Mouse (Mus musculus) cortical plate, adult 2 months (tissue): ENCODE measurements around the gene Txnrd1. TPM values are rescaled to one million over a fixed set of nuclear protein-coding genes. Genes with fewer than 3 reads are reported as not detected.

Experiments
- H3K27ac ChIP-seq: fragments of 200-500 bp; 2 replicates; pipeline ENCODE4 v1.5.1; 2012; ENCODE audit warnings: low read length, control low read depth, inconsistent platforms; ENCODE audit not compliant: insufficient read depth
- H3K4me1 ChIP-seq: fragments of 200-500 bp; 2 replicates; pipeline ENCODE4 v1.6.1; 2011; ENCODE audit warnings: low read length; ENCODE audit not compliant: control insufficient read depth, insufficient read depth
- H3K4me3 ChIP-seq: fragments of 200-500 bp; 2 replicates; pipeline ENCODE4 v1.5.1; 2011; ENCODE audit warnings: mild to moderate bottlenecking, low read length, control low read depth; ENCODE audit not compliant: insufficient read depth
- CTCF ChIP-seq: fragments of 200-500 bp; IDR thresholded peaks from 2 replicates; pipeline ENCODE4 v1.5.1; 2011; ENCODE audit warnings: mild to moderate bottlenecking, control low read depth, low read length; ENCODE audit not compliant: insufficient read depth; ENCODE audit errors: extremely low read depth
- POLR2A ChIP-seq: fragments of 200-500 bp; IDR thresholded peaks from 2 replicates; pipeline ENCODE4 v1.6.1; 2011; ENCODE audit warnings: mild to moderate bottlenecking, low read length, control low read depth; ENCODE audit not compliant: insufficient read depth; ENCODE audit errors: extremely low read depth
- polyA plus RNA-seq: library from polyadenylated mRNA; depleted of rRNA; stranded (reverse); fragments of >200 nt; gene quantifications from 2 replicates; pipeline ENCODE4 v1.2.3, GENCODE M21; 2012

The Txnrd1 gene
- polyA plus RNA-seq, 1 experiment, result 38.3 TPM

DNA sequence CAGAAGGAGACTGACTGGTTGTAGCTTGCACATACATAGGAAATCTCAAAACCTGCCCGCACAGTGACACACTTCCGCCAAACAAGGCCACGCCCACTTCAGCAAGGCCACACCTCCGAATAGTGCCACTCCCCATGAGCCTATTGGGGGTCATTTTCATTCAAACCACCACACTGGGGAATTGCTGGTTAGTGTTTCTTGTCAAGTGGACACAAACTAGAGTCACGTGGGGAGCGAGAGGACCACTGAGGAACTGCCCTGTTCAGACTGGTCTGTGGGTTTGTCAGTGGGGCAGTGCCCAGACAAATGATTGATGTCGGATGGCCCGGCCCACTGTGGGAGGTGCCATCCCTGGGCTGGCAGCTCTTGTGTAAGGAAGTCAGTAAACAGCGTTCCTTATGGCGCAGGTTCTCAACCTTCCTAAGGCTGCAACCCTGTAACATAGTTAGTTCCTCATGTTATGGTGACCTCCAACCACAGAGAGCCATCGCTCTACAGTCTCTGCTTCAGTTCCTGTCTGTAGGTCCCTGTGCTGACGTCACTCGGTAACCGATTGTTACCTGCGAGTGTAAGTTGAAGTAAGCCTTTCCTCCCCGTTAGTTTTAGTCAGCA is 66.2 kb downstream of the Txnrd1 start:
- no peak overlapping the region for H3K4me3 ChIP-seq
- no peaks in the 10 kb centered on the region for H3K4me1 ChIP-seq
- H3K27ac ChIP-seq, result no peak overlapping the region
- TF ChIP-seq CTCF (no peak), POLR2A (no peak)

DNA sequence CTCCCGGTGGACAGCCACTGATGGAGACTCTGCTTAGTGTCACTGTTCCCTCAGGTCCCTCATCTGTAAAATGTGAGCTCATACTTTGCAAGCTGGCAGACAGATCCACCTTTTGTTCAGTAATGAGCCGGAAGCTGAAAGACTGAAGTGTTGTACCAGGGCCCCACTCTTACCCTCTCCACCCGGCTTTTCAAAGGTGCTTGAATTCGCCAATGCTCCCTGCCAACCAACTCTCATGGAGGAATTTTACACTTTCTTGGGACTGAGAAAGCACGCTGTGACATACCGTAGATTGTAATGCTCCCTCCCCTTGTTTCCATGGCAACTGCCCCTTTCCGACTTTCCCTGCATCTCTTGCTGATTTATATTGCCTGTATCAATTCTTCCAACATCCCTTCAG is 66.8 kb downstream of the Txnrd1 start:
- Histone ChIP-seq H3K27ac (no peak overlapping the region), H3K4me1 (no peaks in the 10 kb centered on the region), H3K4me3 (no peak overlapping the region)
- TF ChIP-seq CTCF (no peak), POLR2A (no peak)

DNA sequence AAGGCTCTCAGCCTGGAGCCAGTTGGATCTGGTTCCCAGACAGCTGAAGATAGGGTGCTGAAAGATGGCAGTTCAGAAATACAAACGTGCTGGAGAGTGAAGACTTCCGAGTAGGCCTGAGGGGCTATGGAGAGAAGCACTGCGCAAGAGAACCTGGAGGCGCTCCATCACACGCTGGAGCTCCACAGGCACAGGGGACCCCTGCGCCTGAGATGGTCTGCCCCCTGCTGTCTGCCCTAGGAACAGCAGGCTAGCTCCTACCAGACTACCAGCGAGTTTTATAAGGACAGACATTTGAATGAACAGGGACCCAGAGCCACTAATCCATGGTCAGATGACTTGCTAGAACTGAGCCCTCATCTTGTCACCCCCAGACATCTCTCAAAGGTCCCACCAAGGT is 67.7 kb downstream of the Txnrd1 start:
- TF ChIP-seq CTCF, result peak; percentile 78
- no peak for TF ChIP-seq POLR2A
- Histone ChIP-seq H3K4me3 (no peak overlapping the region), H3K27ac (no peak overlapping the region), H3K4me1 (no peaks in the 10 kb centered on the region)

DNA sequence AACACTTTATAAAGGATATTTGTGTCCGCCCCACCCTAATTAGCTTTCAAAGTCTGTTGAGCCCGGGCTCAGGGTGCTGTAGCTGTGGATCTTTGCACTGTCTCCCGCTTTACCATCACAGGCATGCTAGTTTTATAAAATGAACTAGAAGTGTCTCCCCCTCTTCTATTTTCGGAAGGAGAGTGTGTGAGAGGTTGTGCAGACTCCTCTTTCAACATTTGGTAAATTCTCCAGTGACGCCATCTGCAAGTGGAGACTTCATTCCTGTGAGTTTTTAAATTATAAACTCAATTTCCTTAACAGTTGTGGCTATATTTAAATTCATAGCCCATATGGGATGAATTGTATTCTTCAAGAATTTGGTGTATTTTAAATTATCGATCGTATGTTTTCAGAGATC is 74.8 kb downstream of the Txnrd1 start:
- Histone ChIP-seq H3K4me3 (no peak overlapping the region), H3K27ac (no peak overlapping the region), H3K4me1 (no peaks in the 10 kb centered on the region)
- TF ChIP-seq CTCF (no peak), POLR2A (no peak)

DNA sequence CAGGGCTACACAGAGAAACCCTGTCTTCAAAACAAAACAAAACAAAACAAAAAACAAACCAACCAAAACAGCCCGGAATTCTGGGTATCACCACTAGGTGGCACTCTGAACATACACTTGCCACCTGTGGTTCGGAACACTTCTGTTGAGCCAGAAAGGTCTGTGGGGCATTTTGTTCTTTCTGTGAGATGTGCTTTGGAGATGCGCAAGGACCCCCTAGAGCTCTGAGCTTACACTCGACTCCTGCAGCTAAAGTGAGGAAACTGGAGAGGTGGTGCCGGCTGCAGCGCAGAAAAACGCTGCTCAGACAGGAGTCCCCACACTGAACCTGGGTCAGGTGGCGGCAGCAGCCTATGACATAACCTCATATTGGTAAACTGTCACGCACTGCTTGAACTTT is 75.6 kb downstream of the Txnrd1 start:
- H3K4me1 ChIP-seq, result no peaks in the 10 kb centered on the region
- TF ChIP-seq CTCF, result peak; percentile 83
- no peak for TF ChIP-seq POLR2A
- H3K4me3 ChIP-seq, result no peak overlapping the region

DNA sequence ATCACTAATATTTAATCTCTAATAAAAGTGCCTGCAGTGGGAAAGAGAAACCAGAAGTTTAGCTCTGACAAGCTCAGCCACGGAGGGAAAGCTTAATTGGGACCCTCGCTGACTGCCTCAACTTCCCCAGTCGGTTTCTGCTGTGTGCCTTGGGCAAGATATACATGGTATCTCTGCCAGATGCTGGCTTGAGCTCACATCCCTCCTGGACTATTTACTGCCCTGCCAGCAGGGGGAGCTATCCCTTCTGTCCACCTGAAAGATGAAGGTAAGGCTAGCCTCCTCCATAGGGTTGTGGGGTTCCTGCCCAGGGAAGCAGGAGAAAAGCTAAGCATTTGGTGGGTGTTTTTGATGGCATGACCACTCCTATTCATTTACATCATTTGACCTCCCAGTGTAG is 76.4 kb downstream of the Txnrd1 start:
- H3K4me1 ChIP-seq, result no peaks in the 10 kb centered on the region
- TF ChIP-seq POLR2A (no peak), CTCF (peak; percentile 42)
- H3K27ac ChIP-seq, result no peak overlapping the region
- H3K4me3 ChIP-seq, result no peak overlapping the region

More for the DNA sequence above, 75.6 kb downstream of the Txnrd1 start:
- H3K27ac ChIP-seq, result no peak overlapping the region

DNA sequence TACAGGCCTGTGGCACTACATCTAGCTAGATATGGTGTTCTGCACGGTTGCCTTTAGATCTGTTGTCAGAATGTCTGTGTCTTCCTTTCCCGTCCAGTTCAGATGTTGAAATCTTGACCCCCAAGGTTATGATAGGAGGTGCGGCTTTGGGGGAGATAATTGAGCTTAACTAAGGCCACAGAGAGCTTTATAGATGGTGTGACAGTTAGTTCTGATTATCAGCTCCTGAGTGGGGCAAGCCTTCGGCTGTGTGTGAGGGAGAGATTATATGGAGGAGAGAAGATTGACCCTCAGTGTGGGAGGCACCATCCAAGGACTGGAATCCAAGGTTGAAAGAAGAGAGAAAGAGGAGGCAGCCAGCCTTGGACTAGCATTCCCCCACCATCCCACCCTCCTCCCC is 79.5 kb downstream of the Txnrd1 start:
- TF ChIP-seq CTCF, result no peak
- TF ChIP-seq POLR2A, result no peak
- H3K27ac ChIP-seq, result no peak overlapping the region

DNA sequence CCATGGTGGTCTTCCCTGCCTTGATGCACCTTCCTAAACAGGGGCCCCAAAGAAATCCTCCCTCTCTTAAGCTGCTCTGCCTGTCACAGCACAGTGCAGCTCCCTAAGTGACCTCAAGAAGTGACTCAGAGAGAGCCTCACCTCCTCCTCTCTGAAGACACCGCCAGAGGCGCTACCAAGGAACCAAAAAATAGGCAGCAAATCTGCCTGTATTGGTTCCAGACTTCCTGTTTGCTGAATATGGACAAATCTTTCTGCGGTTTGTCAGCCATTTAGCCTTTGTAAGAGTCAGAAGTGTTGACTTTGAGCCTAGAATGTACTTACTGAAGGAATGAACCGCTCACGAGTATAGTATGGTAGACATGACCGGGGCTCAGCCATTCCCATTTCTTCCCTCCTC is 80.0 kb downstream of the Txnrd1 start:
- H3K4me1 ChIP-seq, result no peaks in the 10 kb centered on the region
- no peak overlapping the region for H3K4me3 ChIP-seq

More for the DNA sequence above, 79.5 kb downstream of the Txnrd1 start:
- Histone ChIP-seq H3K4me3 (no peak overlapping the region), H3K4me1 (no peaks in the 10 kb centered on the region)

DNA sequence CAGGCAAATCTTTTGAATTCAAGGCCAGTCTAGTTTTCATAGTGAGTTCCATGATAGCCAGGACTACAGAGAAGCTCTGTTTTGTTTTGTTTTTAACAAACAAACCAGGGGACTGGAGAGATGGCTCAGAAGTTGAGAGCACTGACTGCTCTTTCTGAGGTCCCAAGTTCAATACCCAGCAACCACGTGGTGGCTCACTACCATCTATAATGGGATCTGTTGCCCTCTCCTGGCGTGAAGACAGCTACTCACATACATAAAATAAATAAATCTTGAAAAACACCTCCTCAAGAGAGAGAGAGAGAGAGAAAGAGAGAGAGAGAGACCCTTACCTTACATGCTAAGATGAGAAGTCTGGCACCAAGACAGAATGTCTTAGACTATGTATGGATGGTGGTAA is 84.9 kb downstream of the Txnrd1 start:
- Histone ChIP-seq H3K4me1 (peaks cover 5% of the 10 kb centered on the region), H3K27ac (no peak overlapping the region), H3K4me3 (no peak overlapping the region)
- TF ChIP-seq POLR2A (no peak), CTCF (no peak)

More for the DNA sequence above, 80.0 kb downstream of the Txnrd1 start:
- TF ChIP-seq POLR2A (no peak), CTCF (no peak)
- no peak overlapping the region for H3K27ac ChIP-seq

DNA sequence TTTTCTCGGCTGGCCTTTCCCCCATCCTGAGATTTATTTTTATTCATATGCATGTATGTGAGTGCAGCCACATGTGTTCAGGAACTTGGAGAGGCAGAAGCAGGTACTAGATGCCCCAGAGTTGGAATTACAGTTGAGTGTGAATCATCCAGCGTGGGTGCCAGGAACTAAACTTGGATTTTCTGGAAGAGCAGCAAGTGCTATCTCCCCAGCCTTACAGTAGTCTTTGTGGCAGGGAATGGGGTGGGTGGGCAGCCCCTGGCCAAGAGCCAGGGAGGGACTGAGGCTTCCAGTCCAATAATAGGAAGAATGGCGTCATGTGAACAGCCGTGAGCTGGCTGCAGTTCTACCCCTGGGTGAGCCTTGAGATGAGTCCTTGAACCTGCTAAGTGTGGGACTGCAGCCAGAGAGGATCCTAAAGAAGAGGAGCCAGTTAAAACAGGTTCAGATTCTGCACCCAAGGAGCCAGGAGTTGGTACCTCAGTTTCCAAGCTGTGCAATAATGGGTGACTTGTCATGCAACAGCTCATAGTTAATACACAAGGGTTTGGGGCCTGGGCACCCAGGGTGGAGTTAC is 85.7 kb downstream of the Txnrd1 start:
- TF ChIP-seq CTCF (no peak), POLR2A (no peak)

More for the DNA sequence above, 85.7 kb downstream of the Txnrd1 start:
- no peak overlapping the region for H3K27ac ChIP-seq
- H3K4me3 ChIP-seq, result no peak overlapping the region
- peaks cover 5% of the 10 kb centered on the region for H3K4me1 ChIP-seq
